Mouse (Mus musculus): ENCODE measurements around the gene Zfp644.

GRCm38 (mm10) chr5:106590686-106591085 lies 106.4 kb downstream of the Zfp644 start:
- no peak for TF ChIP-seq CTCF (conservative IDR thresholded peaks at IDR 0.05 in 1 of 2, IDR thresholded peaks at IDR 0.05 in 1 of 2; ENCODE audit: low read depth in 2 of 2, low read length in 2 of 2)
- no peak for TF ChIP-seq HCFC1 (IDR thresholded peaks at IDR 0.05; ENCODE audit: low read depth, low read length)
- no peak for TF ChIP-seq MAZ (IDR thresholded peaks at IDR 0.05; ENCODE audit: low read depth, low read length)
- no peak for TF ChIP-seq ZC3H11A (IDR thresholded peaks at IDR 0.05; ENCODE audit: low read depth, low read length)
- no peak for TF ChIP-seq POLR2A (IDR thresholded peaks at IDR 0.05; ENCODE audit: low read depth, low read length)
- no peak for TF ChIP-seq TBP (conservative IDR thresholded peaks at IDR 0.05; ENCODE audit: low read depth, low read length)
- TF ChIP-seq RAD21 (IDR thresholded peaks at IDR 0.05; ENCODE audit: low read depth, low read length) = no peak
- TF ChIP-seq ZKSCAN1 (IDR thresholded peaks at IDR 0.05; ENCODE audit: borderline replicate concordance, low read depth, low read length) = no peak
- no peak for TF ChIP-seq EP300 (IDR thresholded peaks at IDR 0.05; ENCODE audit: low read length)
- TF ChIP-seq ELF1 (IDR thresholded peaks at IDR 0.05; ENCODE audit: low read depth, low read length) = no peak
